Mouse (Mus musculus) bone marrow macrophage, adult 2 months (primary cell): ENCODE data around the gene Olfr31. TPM values are rescaled to one million over a fixed set of nuclear protein-coding genes. Genes with fewer than 3 reads are reported as not detected.

Experiments
- H3K27ac ChIP-seq: 2 replicates; pipeline ENCODE4 v1.5.1; 2012; ENCODE audit warnings: low read depth, low read length; ENCODE audit not compliant: insufficient read depth
- H3K4me1 ChIP-seq: 2 replicates; pipeline ENCODE4 v1.6.1; 2012; ENCODE audit warnings: low read length; ENCODE audit not compliant: control insufficient read depth, insufficient read depth
- H3K4me3 ChIP-seq: 2 replicates; pipeline ENCODE4 v1.5.1; 2012; ENCODE audit warnings: mild to moderate bottlenecking, low read length, moderate library complexity; ENCODE audit not compliant: insufficient read depth
- CTCF ChIP-seq: IDR thresholded peaks from 2 replicates; pipeline ENCODE4 v1.5.1; 2012; ENCODE audit warnings: low read depth, mild to moderate bottlenecking, low read length, moderate library complexity
- POLR2A ChIP-seq: IDR thresholded peaks from 2 replicates; pipeline ENCODE4 v1.6.1; 2012; ENCODE audit warnings: mild to moderate bottlenecking, low read depth, low read length, borderline replicate concordance
- polyA plus RNA-seq: library from polyadenylated mRNA; stranded (reverse); fragments of >200 nt; gene quantifications from 2 replicates; pipeline ENCODE4 v1.2.4, GENCODE M21; 2012; ENCODE audit not compliant: missing spikeins, insufficient read depth, insufficient read length

Gene Olfr31
- polyA plus RNA-seq, 1 experiment = not detected

GRCm38 (mm10) chr14:14354511-14355359, 32.1 kb downstream of the Olfr31 start:
- Histone ChIP-seq H3K4me1 (no peaks in the 10 kb centered on the region), H3K27ac (no peak overlapping the region), H3K4me3 (no peak overlapping the region)
- TF ChIP-seq CTCF (no peak), POLR2A (no peak)

- Histone ChIP-seq H3K27ac (no peak overlapping the region), H3K4me3 (no peak overlapping the region), H3K4me1 (no peaks in the 10 kb centered on the region)
- TF ChIP-seq CTCF (no peak), POLR2A (no peak)
Measured at GRCm38 (mm10) chr14:14355360-14355646, 32.7 kb downstream of the Olfr31 start.

Other genes with a start within 250 kb of the Olfr31 start
- gene Psmd6, start 201.8 kb upstream of the Olfr31 start, polyA plus RNA-seq = 73.8 and 82.9 TPM in 2 replicates
- not detected in 2 replicates for gene Olfr720, start 136.0 kb upstream of the Olfr31 start, polyA plus RNA-seq
- gene Il3ra, start 23.4 kb downstream of the Olfr31 start, polyA plus RNA-seq = 76.8 and 90.7 TPM in 2 replicates
- gene Olfr721-ps1, start 78.5 kb downstream of the Olfr31 start, polyA plus RNA-seq = not detected in 2 replicates